ENCODE assay signal across 19 mouse cellular contexts in the genomic region with DNA sequence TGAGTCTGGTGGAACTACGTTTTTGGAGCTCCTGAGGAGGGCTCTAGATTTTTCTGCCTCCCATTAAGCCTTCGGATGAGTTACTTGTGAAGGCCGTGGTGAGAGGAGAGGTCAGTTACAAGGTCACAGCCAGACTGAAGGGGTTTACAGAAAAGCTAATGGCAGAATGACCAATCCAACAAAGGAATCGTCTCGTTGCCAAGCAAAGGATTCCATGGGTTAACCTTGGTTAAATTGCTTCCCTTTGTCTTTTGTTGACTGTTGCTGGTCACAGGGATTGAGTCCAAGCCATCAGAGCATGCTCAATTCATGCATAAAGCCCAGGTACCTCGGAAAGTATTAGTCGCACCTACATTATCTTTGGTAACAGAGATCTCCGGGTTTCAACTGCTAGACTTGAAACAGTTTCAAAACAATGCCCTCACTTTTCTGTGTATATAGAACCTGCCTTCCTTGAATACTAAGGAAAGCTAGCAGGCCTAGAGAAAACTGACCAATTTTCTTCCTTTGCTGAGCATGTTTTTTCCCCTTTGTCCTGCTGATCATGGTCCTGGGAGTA.
DNase-seq lines count a peak whose midpoint lies in the region; TF ChIP-seq lines count a peak whose summit lies in the region.
"Had no signal": no experiment of that assay in that cellular context is flagged by ENCODE, and none has a peak within 500 bp of the region (broad histone marks: within the 10 kb centered on the region; RNA-seq: fewer than 3 reads in every experiment).

No protein-coding gene starts in this region.

- no peak for TF ChIP-seq EP300 in CH12.LX (IDR thresholded peaks at IDR 0.05; ENCODE audit: low read length)

- no peaks in the 10 kb centered on the region for H3K27me3 ChIP-seq in CH12.LX (replicated peaks)
- H3K27me3 ChIP-seq: embryonic facial prominence, embryonic 12.5 days; forebrain, embryonic 12.5 days; hindbrain, embryonic 15.5 days; Patski had no signal

- TF ChIP-seq CTCF in CH12.LX (conservative IDR thresholded peaks at IDR 0.05 in 1 of 2, IDR thresholded peaks at IDR 0.05 in 1 of 2; ENCODE audit: low read depth in 2 of 2, low read length in 2 of 2), result no peak

- H3K36me3 ChIP-seq in CH12.LX (replicated peaks in 1 of 2; ENCODE audit: control insufficient read depth in 1 of 2, insufficient read depth in 1 of 2, low read length in 1 of 2), result no peaks in the 10 kb centered on the region
- H3K36me3 ChIP-seq: embryonic facial prominence, embryonic 12.5 days; forebrain, embryonic 12.5 days; heart, embryonic 10.5 days; hindbrain, embryonic 15.5 days had no signal

- intact Hi-C loops in left cerebral cortex, postnatal 36 days (cut with DNase I), result loop anchor here (10.0 kb wide), 1 partner anchor 1171 kb away; no protein-coding TSS in a partner anchor

- DNase-seq in CH12.LX (ENCODE audit: extremely low read depth), result peak; percentile 47
- peak; percentile 85 for DNase-seq in ES-CJ7 (ENCODE audit: low read depth, low spot score)
- DNase-seq in ZHBTc4 (ENCODE audit: low read depth, low spot score), result peak; percentile 74
- peak; percentile 17 for DNase-seq in embryo, embryonic 9.5 days (ENCODE audit: extremely low spot score)
- DNase-seq in right cerebral cortex, postnatal 4 days, result no peak
- no peak for DNase-seq in left cerebral cortex, postnatal 36 days (ENCODE audit: low spot score in 2 of 2)
- DNase-seq: adrenal gland, postnatal 10 days; cerebellum, adult 11 months; cerebellum, adult 8-10 months; cerebellum, postnatal 25 days; forebrain, postnatal 0 days; gastrocnemius, postnatal 14 days; heart, adult 18-20 months; kidney, adult 8-10 months had no signal

- no peaks in the 10 kb centered on the region for H3K9me3 ChIP-seq in CH12.LX (replicated peaks; ENCODE audit: low read length)
- H3K9me3 ChIP-seq: embryonic facial prominence, embryonic 12.5 days; forebrain, embryonic 12.5 days; heart, embryonic 10.5 days; hindbrain, embryonic 15.5 days had no signal

- dilution Hi-C loops in CH12.LX (cut with MboI; ENCODE audit: extremely low pct_ligation_motif_present, extremely low pct_unique_long_range_greater_than_20kb, low sequenced_read_pairs), result no loop called here

- in situ Hi-C loops in CH12.LX (cut with MboI; ENCODE audit: low pct_ligation_motif_present, low pct_unique_long_range_greater_than_20kb, low sequenced_read_pairs), result no loop called here

- no peak overlapping the region for H3K9ac ChIP-seq in CH12.LX (ENCODE audit: insufficient read depth, low read depth)
- H3K9ac ChIP-seq: embryonic facial prominence, embryonic 12.5 days; forebrain, embryonic 12.5 days; forebrain, postnatal 0 days; hindbrain, embryonic 15.5 days had no signal

- TF ChIP-seq RAD21 in CH12.LX (IDR thresholded peaks at IDR 0.05; ENCODE audit: low read depth, low read length), result no peak

- no peak overlapping the region for H3K4me3 ChIP-seq in CH12.LX (replicated peaks in 1 of 3; ENCODE audit: low read depth in 2 of 3, low read length in 2 of 3, poor library complexity in 1 of 3)
- H3K4me3 ChIP-seq: embryonic facial prominence, embryonic 12.5 days; forebrain, embryonic 12.5 days; heart, embryonic 10.5 days; hindbrain, embryonic 15.5 days had no signal

- H3K4me1 ChIP-seq in CH12.LX (ENCODE audit: control insufficient read depth in 1 of 2, insufficient read depth in 2 of 2), result peaks cover 9 to 32% of the 10 kb centered on the region in 2 experiments
- H3K4me1 ChIP-seq: embryonic facial prominence, embryonic 12.5 days; forebrain, embryonic 12.5 days; heart, embryonic 10.5 days had no signal

- H3K27ac ChIP-seq in CH12.LX (ENCODE audit: insufficient read depth, low read depth), result no peak overlapping the region
- H3K27ac ChIP-seq: embryonic facial prominence, embryonic 12.5 days; forebrain, embryonic 12.5 days; heart, embryonic 10.5 days; hindbrain, embryonic 15.5 days had no signal

- H3K4me2 ChIP-seq in CH12.LX (ENCODE audit: insufficient read depth, low read depth, poor library complexity, severe bottlenecking), result peak overlapping the region; percentile 13; the same call in 1 of the 2 replicates
- H3K4me2 ChIP-seq: embryonic facial prominence, embryonic 12.5 days; forebrain, embryonic 12.5 days; hindbrain, embryonic 15.5 days had no signal

- no peaks in the 10 kb centered on the region for H3K79me2 ChIP-seq in CH12.LX (replicated peaks; ENCODE audit: control insufficient read depth, extremely low read depth, insufficient read depth, poor library complexity, severe bottlenecking)

- TF ChIP-seq POLR2A in CH12.LX (IDR thresholded peaks at IDR 0.05; ENCODE audit: low read depth, low read length), result no peak

TF ChIP-seq in CH12.LX, 34 proteins besides CTCF, POLR2A, EP300 and RAD21:
- TF ChIP-seq MAX (IDR thresholded peaks at IDR 0.05; ENCODE audit: low read length), result no peak
- no peak for TF ChIP-seq SIN3A (IDR thresholded peaks at IDR 0.05; ENCODE audit: low read length)
- TF ChIP-seq TCF12 (IDR thresholded peaks at IDR 0.05; ENCODE audit: low read depth, low read length), result no peak
- peak; percentile 53 for TF ChIP-seq JUN (IDR thresholded peaks at IDR 0.05; ENCODE audit: insufficient read depth, low read depth, low read length)
- peak; percentile 68 for TF ChIP-seq JUND (conservative IDR thresholded peaks at IDR 0.05; ENCODE audit: low read depth, low read length)
- TF ChIP-seq MYC (IDR thresholded peaks at IDR 0.05; ENCODE audit: low read depth, low read length), result 0 out of 2 replicates have a peak, but pooled peaks have one; percentile 20
- no peak for TF ChIP-seq HCFC1 (IDR thresholded peaks at IDR 0.05; ENCODE audit: low read depth, low read length)

Comparison
In these comparisons a context has a peak if more than half of its experiments do, and no peak if none do; other contexts are left out.
1. DNase-seq: peak in CH12.LX (single experiment), ES-CJ7 (single experiment), ZHBTc4 (single experiment) and embryo, embryonic 9.5 days (single experiment); none in right cerebral cortex, postnatal 4 days (single experiment) and left cerebral cortex, postnatal 36 days (0 of 2).